Mouse (Mus musculus) ovary, postnatal 36 days (tissue): ENCODE results near the gene Gimap5.

Experiments used
- DNase-seq: peaks from one replicate; pipeline ENCODE4 v3.0.0; 2022; ENCODE audit warnings: low spot score, mixed read lengths

Gene Gimap5

DNA sequence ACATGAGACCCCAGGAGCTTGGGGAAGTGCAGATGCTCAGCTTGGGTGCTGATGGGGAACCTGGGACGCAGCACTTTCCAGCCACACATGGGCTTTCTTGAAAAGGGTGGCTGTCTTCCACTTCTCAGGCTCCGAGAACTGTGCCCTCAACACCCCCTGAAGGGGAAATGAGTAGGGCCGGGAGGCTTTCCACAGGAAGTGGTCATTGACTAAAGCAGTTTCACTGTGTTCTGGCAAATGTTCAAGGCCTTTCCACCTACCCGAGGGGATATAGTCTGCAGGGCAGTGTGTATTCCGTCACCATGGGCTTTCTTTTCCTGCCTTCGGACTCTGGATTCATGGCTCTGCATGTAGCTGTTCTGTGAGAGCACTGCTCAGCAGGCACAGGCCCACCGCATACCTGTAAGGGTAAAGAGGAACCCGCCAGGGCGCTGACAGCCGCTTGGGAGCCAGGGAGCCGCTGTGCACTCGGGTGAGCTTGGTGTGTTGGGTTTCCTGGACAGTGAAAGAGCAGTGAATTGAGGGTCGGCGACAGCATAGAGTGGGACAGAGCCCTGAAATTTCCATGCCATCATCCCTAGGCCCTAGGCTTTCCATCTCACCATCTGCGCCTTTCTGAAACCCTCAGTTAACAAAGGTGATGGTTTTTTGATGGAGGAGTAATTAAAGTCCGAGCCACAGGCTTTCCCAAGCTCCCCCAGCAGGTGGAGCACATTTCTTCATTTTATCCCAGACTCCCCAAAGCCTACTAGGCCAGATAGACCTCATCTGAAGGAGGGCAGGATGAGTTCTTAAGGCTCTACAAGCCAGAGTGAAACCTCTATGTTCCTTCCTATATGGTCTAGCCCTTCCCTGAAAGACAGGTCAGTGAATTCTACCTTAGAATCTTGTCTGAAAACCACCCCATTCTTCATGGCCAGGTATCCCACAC, at the start of gene Gimap5:
Gene Gimap5, plus strand, starts transcription at position 239 of the 931 bp plus-strand sequence.
- DNase-seq = no peak

DNA sequence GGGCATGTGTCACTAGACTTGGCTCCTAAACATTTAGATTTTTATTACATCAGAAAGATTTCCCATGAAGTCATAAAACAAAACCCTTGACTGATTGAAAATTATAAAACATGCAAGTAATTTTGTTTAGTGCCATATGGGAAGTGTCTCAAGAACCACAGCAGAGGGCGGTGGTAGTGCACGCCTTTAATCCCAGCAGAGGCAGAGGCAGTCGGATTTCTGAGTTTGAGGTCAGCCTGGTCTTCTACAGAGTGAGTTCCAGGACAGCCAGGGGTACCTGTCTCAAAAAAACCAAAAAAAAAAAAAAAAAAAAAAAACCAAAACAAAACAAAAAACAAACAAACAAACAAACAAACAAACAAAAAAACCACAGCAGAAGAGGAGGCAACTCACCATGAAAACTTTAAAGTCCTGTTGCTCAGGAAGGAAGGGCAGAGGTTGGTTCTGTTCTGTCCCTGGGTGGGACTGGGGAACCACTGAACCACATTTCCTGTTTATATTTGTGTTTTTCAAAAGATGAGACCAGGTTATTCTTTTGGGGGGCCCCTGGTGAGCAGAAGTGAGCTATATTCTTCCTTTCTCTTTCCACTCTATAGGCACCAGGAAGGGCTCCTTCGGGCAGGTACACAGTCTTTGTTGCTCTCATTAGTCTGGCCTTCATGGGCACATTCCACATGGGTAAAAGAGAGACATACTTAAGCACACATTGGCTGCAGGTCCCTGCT, 49.0 kb upstream of the Gimap5 start:
- no peak for DNase-seq

- DNase-seq = no peak
Observed at GRCm38 (mm10) chr6:48697555-48697930, 48.5 kb upstream of the Gimap5 start.

- no peak for DNase-seq
Observed at GRCm38 (mm10) chr6:48698066-48698856, 47.7 kb upstream of the Gimap5 start.

DNA sequence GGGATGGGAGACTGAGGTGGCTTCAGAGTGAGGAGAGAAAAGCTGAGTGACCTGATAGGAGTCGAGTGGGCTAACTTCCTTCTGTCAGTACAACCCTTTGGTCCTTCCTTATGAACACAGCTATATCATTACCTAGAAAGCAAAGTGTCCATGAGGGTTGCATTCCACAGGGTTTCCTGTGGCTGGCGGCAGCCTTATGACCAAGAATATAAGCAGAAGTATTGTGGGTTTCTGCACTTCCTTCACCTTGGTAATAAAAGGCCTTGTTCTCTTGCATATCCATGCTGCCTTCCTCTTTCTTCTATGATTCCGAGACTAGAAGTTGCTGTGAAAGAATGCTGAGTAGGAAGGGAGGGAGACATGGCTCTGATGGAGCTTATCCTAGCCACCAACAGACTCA, 47.1 kb upstream of the Gimap5 start:
- DNase-seq = no peak

DNA sequence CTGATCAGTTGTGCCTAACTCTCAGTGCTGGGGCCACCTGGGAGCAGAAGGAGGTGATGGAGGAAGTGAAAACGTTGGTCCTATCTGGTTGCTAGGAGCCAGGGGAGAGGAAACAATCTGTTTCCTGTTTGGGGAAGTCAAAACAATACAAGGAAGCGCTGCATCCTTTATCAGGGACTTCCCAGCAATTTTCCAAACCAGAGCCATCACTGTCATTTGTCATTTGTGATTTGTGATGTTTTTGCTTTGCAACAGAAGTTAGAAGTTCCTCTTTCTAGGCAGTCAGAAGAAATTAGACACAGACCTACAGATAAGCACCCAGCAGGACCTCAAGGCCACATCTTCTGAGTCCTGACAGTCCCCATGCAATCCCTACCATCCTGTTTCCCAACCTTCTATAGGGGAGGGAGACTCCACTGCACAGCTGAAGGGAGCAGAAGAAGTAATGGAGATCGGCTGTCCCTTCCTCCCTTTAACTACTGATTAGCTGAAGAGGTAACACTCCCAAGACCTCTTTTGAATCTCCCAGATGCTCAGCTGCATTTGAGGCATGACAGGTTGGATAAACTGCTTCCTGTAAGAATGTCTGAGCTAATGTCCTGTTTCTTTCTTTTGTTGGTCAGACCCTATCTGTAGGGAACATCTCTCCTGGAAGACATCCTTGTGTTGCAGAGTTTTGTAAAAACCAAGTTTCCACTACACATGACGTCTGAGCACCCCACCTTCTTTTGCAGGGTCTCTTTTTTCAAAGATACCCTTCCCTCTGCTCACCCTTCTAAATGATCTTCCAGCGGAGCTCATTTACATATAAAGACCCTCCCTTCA, 45.5 kb upstream of the Gimap5 start:
- DNase-seq = no peak

DNA sequence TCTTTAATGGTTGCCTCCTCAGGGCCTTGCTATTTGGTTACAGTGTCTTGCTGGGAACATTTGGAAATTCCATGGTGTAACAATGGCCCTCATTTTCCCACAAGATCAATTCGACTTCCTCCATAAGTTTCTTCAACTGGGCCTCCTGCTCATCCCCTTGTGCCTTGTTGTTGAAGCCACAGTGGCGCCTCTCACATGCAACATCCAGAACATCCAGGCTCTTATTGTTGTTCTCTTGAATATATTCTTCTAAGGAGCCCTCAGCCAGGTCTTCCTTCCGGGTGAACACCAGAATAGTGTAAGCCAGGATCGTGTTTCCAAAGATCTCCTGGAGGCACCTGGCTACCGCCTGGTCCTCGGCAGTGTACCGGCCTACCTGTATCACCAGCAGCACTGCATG, 43.9 kb upstream of the Gimap5 start:
- no peak for DNase-seq

DNA sequence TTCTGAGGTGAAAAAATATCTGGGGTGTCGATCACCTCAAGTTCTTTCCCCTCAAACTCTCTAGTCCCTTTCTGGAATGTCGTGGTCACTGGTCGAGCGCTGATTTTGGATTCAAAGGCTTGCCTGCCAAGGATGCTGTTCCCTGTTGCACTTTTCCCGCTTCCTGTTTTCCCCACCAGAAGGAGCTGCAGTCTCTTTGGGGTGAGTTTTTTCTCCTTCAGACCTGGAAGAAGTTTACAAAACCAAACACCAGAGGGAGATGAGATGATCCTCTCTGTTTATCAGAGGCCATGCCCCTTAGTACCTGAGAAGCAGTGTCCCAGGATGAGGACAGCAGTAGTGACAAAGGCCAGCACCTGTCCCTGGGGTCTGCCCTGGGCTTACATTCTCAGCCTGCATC, 43.4 kb upstream of the Gimap5 start:
- DNase-seq = no peak

GRCm38 (mm10) chr6:48704146-48704545, 41.9 kb upstream of the Gimap5 start:
- DNase-seq = no peak

- no peak for DNase-seq
Observed at GRCm38 (mm10) chr6:48706130-48706529, 39.9 kb upstream of the Gimap5 start.

DNA sequence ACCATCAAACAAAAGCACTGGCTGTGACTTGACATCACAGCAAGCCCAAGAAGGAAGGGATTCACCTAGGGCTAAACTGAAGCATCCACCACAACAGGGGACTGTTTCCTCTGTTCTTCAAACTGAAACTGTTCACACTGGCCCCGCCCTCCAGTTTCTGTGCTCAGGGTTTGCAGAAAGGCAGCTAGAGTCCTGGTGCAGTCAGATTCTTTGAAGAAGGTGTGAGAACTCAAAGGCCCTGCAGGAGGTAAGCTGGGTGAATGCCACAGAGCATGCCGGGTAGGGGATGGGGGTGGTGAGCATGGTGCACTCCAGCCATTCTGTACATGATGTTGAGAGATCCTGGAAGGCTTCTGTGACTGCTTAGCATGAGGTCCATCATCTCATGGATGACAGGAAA, 27.5 kb upstream of the Gimap5 start, which contains the start of the genes Gm28053 and Gimap7:
Gene Gm28053, plus strand, starts transcription at position 153 of the 400 bp plus-strand sequence.
Gene Gimap7, plus strand, starts transcription at position 167 of the 400 bp plus-strand sequence.
- no peak for DNase-seq

DNA sequence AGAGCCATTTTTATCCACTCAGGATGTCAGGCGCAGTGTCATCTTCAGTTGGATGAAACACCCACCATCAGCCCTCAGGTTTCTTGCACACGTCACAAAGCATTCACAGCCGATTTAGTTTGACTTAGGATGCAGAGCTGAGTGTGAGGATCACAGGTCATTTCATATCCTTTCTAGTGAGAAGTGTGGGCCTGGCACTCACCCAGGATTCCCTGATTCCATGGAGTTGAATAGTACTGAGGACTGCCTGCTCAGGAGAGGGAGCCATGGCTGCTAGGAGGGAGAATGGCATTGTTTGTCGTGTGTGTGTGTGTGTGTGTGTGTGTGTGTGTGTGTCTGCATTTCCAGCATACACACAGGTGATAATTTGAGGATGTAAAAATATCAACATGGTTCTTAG, 25.7 kb upstream of the Gimap5 start:
- DNase-seq = no peak

- DNase-seq = no peak
Observed at GRCm38 (mm10) chr6:48723468-48723867, 22.5 kb upstream of the Gimap5 start.

DNA sequence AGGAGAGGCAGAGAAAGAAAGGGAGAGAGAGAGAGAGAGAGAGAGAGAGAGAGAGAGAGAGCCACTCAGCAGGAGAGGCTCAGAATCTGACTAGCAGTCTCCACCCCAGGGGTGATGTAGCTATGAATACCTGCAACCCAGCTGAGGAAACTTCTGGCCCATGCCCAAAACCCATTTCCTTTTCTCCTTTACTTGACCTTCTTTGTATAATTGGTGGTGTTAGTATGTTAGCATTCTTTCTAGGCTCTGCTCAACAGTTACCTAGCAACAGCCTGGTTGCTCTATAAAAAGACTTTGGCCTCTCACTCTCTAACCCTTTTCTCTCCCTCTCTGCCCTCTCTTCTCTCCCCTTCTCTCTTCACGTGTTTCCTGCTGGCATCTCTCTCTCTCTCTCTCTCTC, 20.5 kb upstream of the Gimap5 start:
- no peak for DNase-seq

DNA sequence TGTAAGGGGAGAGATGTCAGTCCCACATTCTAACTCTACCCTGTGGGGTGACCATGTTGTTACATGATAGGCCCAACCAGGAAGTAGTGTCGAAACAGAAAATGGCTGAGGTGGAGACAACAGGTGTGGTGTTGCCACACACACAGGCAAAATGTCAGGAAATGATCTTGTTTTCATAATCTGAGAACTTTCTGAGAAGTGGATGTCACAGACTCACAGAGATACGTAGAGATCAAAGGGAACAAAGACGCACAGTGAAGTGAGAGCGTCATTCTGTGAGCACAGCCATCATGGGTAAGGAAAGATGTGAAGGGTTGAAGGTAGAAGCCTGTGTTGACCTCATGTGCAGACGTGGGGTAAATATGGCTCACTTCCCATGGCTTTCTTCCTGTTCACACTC, 18.2 kb upstream of the Gimap5 start:
- DNase-seq = no peak

- DNase-seq = no peak
Observed at GRCm38 (mm10) chr6:48732864-48733304, 13.1 kb upstream of the Gimap5 start.

GRCm38 (mm10) chr6:48733660-48734059, 12.3 kb upstream of the Gimap5 start:
- no peak for DNase-seq

DNA sequence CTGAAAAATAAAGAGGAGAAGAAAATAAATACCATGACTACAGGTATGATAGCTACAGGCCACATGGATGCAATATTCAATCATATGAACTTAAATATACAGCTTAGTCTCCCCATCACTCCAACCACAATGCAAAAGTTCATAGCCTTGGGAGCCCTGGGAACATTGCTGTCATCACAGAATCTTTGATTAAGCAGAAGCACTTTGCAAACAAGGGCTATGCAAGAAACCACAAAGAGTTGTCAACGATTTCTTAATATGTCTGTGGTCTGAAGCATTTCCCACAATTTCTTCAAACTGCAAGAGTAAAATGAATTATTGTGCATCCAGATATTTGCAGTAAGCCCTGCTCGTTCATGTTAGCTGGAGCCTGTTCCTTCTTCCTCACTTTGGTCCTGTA, 8.9 kb upstream of the Gimap5 start:
- no peak for DNase-seq

DNA sequence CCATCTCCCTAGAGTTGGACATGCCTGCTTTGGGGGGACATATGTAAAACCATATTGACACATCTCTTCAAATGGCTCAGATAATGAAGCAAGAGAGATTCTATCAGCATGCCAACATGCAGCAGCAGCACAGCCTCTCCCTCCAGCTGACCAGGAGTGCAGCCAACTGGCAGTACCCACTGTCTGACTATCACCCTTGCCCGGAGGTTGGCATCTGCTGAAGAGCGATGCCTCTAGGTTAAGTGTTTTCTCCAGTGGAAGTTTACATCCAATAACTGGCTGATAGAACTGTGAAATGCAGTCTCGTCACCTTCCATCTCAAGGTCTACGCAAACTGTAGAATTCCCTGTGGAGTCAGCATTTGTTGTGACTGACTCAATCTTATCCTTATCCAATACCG, 8.3 kb upstream of the Gimap5 start:
- DNase-seq = no peak

DNA sequence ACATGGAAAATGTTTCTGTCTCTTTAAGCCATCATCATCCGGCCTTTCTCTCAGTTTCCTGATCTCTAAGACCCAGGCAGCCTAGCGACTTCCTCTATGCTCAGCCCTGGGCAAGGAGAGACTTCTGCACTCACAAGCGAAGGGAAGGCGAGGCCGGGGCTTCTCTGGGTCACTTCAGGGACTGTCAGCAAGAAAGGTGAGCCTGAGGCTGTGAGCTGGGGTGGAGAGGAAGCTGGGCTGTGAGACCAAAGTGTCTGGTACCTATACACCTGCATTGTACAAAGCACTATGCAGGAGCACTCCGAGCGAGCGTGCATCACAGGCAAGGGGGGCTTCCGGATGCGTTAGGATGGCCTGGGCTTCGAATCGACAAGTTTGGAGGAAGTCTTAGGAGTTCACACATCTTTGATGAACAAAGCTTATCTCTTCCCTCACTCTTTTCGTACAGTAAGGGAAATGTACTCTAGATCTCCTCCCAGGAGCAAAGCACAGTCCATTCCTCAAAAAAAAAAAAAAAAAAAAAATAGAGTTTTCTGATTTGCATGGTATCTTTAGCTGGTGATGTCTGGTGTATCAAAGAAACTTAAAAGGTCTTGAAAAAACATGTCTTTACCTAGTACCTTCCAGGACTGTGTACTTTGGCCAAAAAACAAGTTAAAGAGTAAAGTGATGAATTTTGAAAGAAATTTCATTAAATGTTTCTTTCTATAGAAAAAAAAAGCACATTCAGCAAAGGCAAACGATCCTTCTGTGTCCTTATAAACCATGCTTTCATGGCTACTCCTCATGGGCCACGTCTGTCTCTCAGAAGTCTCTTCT, 6.8 kb upstream of the Gimap5 start, which contains the start of gene Gimap1:
Gene Gimap1, plus strand, starts transcription at position 94 of the 819 bp plus-strand sequence.
- DNase-seq = no peak

- no peak for DNase-seq
Observed at GRCm38 (mm10) chr6:48739780-48740055, 6.3 kb upstream of the Gimap5 start.
